Mouse (Mus musculus) cerebellum, postnatal 14 days (tissue): ENCODE measurements around the gene Tpbgl.

Experiments used
- DNase-seq, 2 experiments: peaks; one replicate each; pipeline ENCODE4 v3.0.0; 2021; ENCODE audit warnings: mixed read lengths in 2 of 2

Gene Tpbgl

GRCm38 (mm10) chr7:99626376-99627270 lies at the start of gene Tpbgl:
Tpbgl (minus strand) TSS chr7:99627103.
- peak; percentile 62 to 64 for DNase-seq

DNA sequence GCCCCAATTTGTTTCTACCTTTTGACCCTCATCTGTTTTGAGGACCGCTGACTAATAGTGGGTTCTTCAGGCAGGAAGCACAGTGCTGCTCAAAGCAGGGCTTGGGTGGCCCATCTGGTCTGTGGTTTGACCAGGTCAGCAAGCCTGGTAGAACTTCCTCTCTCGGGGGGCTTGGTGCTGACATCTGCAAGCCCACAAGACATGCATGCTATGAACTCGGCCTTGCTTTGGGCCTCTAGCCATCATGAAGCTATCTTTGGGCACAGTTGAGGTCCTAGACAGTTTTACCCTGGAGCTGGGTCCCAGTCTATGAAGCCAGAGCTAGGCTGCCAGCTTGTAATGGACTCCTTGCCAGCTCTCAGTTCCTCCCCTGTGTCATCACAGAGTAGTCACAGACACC lies 48.0 kb upstream of the Tpbgl start:
- no peak for DNase-seq

DNA sequence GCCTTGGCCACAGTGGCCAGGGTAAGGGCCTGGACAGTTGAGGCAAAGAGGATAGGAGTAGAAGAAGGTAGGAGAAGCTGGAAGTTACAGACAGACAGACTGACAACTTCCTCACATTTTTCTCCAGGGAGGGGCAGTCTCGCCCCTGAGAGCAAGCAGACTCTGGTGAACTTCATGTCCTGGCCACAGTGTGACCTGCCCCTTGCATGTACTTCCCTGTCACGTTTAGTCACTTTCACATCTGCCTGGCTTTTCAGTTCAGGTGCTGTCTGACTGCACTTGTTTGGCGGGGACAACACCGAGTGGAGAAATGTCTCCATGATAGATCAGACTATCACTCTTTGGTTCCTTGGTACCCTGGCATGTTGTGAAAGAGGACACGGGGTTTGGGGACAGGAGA lies 47.3 kb upstream of the Tpbgl start:
- no peak for DNase-seq

DNA sequence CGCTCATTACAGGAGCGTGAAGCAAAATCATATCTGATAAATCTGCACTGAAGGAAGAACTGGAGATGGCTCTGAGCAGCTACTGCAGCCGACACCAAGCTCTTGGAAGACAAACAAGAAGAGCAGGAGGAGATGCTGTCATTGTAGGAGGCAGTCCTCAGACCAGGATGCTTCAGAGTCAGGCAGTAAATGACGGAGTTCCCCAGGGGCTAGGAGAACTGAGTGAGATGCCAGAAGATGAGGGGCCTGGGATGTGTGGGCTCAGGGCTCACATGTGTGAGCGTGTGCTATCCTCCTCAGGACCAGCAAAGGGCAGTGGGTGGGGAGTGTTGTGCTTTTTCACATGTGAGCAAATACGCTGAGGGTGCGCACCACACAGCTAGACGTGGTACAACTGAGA lies 46.3 kb upstream of the Tpbgl start:
- DNase-seq: no peak

DNA sequence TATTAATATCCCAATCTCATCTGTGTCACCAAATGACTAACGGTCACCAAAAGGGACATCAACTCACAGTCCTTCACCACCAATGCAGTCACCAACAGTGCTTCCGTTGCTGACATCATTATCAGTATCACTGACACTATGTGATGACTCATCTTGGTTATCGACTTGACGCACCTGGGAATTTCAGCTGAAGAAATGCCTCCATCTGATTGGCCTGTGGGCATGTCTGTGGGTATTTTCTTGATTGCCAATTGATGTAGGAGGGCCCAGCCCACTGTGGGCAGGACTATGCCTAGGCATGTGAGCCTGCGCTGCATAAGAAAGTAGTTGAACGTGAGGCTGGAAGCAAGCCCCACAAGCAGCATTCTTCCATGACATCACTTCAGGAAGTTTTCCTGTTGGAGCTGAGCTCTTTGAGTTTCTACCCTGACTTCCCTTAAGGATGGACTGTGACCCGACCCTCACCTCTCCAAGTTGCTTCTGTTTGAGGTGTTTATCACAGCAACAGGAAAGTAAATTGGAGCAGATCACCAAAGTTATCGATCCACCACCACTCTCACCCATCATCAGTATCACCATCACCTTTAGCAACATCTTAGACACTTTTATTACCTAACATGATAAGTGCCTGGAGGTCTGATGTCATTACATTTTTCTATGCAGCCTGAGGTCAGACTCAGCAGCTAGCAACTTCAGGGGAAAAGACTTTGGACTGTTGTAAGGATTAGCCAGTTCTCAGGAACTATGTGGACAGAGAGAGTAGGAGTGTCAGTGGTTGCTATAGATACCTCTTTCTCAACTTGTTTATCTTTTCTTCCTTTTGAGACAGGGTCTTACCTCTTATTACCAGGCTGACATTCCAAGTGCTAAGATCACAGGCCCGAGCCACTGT lies 44.9 kb upstream of the Tpbgl start:
- DNase-seq: no peak

GRCm38 (mm10) chr7:99670915-99671314 lies 44.0 kb upstream of the Tpbgl start:
- no peak for DNase-seq

- peak; percentile 65 to 77 for DNase-seq
Observed at GRCm38 (mm10) chr7:99668802-99669201, 41.9 kb upstream of the Tpbgl start.

DNA sequence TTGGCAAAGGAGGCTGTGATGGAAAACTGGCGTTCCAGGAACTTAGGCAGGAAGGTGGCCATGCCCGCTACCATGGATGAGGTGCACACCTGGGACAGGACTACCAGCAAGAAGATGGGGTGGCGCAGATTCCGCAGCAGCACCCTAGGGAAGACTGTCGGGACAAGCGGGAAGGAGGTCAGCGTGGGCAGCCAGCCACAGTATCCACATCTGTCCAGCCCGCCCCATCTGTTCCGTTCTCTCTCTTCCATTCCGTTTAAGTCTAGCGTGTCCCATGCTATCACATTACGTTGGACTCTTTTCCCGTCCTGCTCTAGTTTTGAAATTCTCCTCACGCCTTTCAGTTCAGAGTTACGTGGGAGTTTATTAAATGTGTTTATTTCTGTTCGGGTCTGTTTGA lies 40.2 kb upstream of the Tpbgl start:
- DNase-seq: no peak

DNA sequence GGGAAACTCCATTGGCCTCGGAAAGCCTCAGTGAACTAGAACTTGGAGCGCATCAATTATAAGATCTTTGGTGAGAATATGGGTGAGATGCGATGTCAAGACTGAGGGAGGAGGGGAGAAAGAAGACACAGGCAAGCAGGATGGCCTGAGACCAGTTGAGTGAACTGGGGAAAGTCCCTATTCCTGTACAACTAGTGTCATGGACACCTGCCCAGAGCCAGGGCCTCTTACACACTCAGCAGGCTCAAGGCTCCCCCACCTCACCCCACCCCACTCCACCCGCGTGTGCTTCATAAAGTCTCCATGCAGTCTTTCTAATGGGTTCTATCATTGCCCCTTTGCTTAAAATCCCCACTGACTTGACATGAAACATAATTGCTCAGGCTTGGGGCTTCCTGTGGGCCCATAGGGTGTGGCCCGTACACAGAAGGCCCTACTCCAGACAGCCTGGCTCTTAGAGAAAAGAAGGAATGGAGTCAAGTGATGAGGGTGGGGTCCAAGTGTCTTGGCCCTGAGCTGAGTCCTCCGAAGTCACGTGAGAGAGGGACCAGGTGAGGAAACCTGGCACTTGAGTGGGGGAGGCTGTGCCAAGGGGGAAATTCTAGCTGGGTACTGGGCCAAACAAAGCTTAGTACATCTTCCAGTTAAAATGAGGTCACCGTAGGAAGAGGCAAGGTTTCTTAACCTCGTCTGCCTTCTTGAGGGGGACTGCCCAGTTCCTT lies 39.0 kb upstream of the Tpbgl start:
- DNase-seq: no peak

DNA sequence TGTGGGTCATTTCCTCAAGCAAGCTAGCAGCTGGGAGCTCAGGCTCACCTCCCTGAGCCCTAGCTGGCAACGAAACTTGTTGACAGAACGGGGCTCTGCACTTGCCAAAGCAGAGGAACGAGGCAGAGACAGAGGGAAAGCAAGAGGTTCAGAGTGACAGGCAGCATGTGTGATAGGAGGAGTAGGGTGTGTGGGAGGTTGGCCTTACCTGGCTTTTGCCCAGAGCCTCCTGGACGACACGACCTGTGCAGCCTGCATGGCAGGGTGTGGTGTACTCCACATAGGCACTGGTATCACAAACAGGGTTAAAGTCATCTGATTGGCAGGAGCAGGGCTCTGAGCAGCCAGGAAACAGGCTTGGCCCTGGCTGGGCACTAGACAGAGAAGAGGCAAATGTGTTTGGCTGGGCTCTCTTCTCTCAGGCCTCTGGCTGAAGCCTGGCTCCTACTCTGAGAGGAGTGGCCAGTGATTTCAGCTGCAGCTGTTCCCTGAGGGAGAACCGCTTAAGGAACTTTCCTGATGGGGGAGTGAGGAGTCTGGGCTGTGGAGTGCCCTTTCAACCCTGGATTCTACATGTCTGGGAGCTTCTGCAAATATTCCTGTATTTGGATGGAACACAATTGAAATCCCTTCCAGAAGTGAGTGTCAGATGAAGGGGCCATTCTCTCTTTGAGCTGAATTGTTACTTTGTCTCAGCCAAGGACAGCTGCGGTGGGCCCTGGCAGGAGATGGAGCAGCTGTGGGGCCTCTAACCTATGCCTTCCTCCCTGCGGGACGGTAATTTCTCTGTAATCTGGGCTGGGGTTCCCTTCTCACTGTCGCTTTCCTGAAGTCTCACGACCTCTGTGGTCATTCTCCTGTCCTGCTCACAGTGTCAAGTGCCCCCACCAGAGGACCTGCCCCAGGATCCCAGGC lies 37.9 kb upstream of the Tpbgl start:
- DNase-seq: peak; percentile 85 to 89

DNA sequence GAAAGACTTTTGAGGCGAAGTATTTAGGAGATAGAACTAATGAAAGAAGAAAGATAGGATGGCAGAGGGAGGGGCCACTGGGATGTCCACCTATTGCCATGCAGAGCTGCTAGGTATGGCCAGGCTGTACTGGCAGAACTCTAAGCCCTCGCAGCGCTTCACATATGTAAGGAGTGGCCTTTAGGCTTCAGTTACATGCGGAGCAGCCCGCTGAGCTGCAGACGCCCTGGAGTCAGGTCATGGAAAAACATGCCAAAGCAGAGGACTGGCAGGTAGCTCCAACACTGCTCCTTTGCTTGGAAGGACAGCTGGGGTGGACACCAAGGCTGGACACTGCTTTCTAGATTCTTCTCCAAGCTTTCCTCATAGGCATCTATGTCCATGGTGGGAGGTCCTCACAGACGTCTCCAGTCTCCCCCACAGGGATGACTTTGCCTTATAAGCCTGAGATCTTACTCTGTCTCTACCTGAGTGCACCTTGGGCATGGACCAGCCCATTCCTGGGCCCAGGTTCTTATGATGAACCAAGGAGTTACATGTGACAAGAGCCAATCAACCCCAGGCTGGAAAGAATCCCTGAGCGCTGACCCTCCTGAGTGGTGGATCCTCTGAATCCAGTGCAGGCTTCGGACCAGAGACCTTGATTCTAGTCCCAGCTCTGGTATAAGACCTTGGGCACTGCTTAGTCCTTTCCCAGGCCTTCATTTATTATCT lies 36.8 kb upstream of the Tpbgl start:
- DNase-seq: no peak

DNA sequence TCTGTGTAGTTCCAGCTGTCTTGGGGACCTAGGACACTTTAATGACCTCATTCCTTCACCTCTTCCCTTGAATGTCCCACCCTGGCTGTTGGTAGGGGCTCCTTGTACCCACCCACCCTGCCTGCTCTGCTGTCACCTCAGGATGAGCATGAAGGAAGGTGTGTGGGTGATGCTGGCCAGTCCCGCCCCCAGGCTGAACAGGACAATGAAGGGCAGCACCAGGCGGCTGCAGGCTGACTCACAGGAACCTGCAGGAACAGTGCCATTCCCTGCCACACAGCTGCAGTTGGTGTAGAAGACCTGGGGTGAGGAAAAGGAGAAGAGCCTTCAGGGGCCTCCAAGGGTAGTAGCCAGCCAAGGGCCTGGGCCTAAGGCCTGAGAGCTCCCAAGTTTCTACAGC lies 35.4 kb upstream of the Tpbgl start:
- no peak for DNase-seq

DNA sequence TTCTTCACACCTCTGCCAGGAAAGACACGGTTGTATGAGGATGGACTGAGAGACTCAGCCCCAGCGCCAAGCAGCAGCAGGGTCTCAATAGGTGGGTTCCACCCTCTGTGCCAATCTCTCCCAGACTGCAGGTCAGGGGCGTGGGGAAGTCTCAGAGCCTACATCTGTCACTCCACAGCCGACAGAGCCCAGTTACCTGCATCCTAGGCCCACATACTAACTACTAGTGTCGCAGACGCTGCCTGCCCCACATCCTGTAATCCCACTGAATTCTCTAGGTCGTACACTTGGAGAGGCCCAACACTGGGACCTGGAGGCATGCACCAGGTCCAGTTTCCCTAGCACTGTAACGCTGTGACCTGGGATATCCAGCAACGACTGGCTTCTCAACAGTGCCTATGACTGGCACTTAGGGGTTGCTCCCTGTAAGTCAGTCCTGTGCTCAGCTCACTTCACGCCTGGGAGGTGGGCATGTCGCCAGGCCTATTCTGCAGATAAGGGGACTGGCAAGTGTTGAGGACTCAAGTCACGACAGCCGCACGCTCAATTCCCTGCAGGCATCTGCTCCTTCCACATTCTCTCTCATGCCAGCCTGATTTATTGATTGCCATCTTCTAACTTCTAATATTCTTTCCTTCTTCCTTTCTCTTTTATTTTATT lies 34.8 kb upstream of the Tpbgl start:
- DNase-seq: peak; percentile 62 to 71

DNA sequence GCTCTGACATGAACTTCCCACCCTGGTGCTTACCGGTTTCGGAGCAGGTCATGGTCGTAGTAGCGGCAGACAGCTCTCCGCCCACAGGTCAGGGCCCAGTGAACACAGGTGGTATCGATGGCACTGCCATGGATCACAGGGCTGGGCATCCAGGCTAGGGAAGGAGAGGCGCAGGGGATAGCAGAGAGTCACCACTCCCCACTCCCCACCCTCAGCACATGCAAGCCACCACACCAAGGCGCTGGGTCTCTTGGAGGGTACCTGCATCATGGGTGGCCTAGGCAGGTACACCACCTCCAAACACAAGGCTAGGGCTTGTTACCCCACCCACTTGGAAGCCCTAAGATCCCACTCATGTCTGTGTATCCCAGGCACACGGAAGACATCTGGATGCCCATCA lies 34.2 kb upstream of the Tpbgl start:
- no peak for DNase-seq

DNA sequence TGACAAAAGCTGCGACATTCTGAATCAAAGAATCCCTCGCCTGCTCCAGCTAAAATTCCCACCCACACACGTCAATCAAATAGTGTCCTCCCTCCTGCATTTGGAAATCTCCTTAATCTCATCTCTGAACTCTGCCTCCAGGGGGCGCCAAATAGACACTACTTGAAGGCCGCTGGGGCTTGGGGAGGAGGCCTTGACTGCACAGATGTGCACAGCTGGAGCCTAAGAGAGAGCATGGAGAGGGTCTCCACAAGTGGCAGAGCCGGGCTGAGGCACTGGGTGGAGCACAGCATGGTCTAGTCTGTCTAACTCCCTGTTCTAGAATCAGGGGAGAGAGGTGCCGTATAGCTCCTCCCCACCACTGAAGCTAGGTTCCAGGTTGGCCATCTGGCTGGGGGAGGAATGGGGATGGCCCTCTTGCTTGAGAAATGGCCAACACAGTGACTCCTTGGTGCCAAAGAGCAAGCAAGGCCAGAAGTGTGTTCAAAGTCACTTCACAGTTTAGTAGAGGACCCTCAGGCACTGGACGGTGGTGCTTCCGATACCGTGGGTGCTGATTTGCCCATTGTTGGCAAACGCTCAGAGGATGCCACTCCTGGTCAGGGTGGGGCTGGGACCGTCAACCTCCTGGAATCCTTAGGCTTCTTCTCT lies 32.6 kb upstream of the Tpbgl start:
- peak; percentile 76 to 90 for DNase-seq

DNA sequence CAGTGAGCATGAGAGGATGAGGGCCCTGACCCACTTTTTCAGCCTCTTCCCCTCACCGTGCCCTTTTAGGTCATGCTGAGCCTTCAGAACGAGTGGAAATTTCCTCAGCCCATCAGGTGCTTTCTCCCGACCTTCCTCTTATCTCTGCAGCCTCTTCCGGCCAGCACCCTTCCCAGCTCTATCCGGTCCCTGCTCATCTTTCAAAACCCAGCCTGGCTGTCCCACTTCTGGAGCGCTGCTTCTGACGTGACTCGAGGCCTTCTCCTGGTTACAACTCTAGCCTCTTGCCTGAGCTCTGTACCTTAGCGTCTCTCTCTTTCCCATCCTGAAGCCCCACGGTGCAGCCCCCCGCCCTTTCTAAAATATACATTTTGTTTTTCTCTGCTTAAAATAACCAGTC lies 27.3 kb upstream of the Tpbgl start:
- DNase-seq: no peak

- no peak for DNase-seq
Observed at GRCm38 (mm10) chr7:99649585-99649984, 22.7 kb upstream of the Tpbgl start.

GRCm38 (mm10) chr7:99648623-99649022 lies 21.7 kb upstream of the Tpbgl start:
- peak; percentile 82 to 86 for DNase-seq

DNA sequence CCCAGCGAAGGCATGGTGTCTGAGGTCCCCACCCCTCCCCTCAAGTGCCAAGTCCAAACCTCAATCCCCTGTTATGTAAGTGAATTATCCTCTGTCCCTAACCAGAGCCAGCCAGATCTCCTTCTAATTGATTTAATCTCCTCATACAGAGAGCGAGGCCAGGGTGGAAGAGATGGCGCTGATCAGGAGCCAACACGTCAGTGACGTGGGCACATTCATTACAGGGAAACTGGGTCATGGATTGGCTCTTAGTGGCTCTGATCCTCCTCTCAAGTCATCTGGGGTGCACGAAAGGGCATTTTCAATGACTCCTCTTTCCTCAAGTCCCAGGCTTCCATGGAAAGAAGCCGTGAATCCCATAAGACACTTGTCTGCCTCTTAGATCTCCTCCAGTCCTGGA lies 17.8 kb upstream of the Tpbgl start:
- DNase-seq: no peak

- DNase-seq: no peak
Observed at GRCm38 (mm10) chr7:99642078-99642477, 15.2 kb upstream of the Tpbgl start.
